Mouse (Mus musculus) gastrocnemius, adult 8-10 months (tissue): ENCODE measurements around the gene Kif28. TPM values are rescaled to one million over a fixed set of nuclear protein-coding genes. Genes with fewer than 3 reads are reported as not detected.
"Not testable (repeated sequence)": the region's sequence is repeated elsewhere in the genome, so short reads cannot be mapped to it uniquely, and the experiment has no call there.

Experiments used
- DNase-seq, 2 experiments: peaks; one replicate each; pipeline ENCODE4 v3.0.0; 2022; ENCODE audit warnings: low spot score in 2 of 2
- total RNA-seq, 4 experiments: library from RNA; stranded (reverse); gene quantifications; 2 replicates each; pipeline ENCODE4 v1.2.4; 2022

Kif28 gene
- total RNA-seq, 4 experiments from 2014 or later = 0.11 TPM; not detected in 3

GRCm38 (mm10) chr1:179705154-179705553 lies 39.9 kb downstream of the Kif28 start:
- DNase-seq = peak; percentile 25 to 69

GRCm38 (mm10) chr1:179704150-179704549 lies 40.9 kb downstream of the Kif28 start:
- no peak for DNase-seq

GRCm38 (mm10) chr1:179689479-179689878 lies 55.6 kb downstream of the Kif28 start:
- no peak for DNase-seq

GRCm38 (mm10) chr1:179688914-179689313 lies 56.2 kb downstream of the Kif28 start:
- DNase-seq = no peak

GRCm38 (mm10) chr1:179688415-179688814 lies 56.7 kb downstream of the Kif28 start:
- no peak for DNase-seq

- peak in 1 of 2 experiments; percentile 13 for DNase-seq
Observed at GRCm38 (mm10) chr1:179687966-179688365, 57.1 kb downstream of the Kif28 start.

- DNase-seq = no peak
Observed at GRCm38 (mm10) chr1:179687305-179687704, 57.8 kb downstream of the Kif28 start.

GRCm38 (mm10) chr1:179686781-179687180 lies 58.3 kb downstream of the Kif28 start:
- no peak for DNase-seq

- no peak for DNase-seq
Observed at GRCm38 (mm10) chr1:179686348-179686747, 58.7 kb downstream of the Kif28 start.

- not testable (repeated sequence) for DNase-seq
Observed at GRCm38 (mm10) chr1:179682753-179683152, 62.3 kb downstream of the Kif28 start.

- DNase-seq = no peak
Observed at GRCm38 (mm10) chr1:179679326-179679725, 65.7 kb downstream of the Kif28 start.

- DNase-seq = no peak
Observed at GRCm38 (mm10) chr1:179677031-179677430, 68.0 kb downstream of the Kif28 start.

- no peak for DNase-seq
Observed at GRCm38 (mm10) chr1:179674355-179674754, 70.7 kb downstream of the Kif28 start.

- DNase-seq = no peak
Observed at GRCm38 (mm10) chr1:179668836-179669537, 76.1 kb downstream of the Kif28 start.

GRCm38 (mm10) chr1:179668013-179668805 lies 76.9 kb downstream of the Kif28 start, which contains the start of gene Sccpdh:
Gene Sccpdh, plus strand, starts transcription at chr1:179668210.
- peak; percentile 81 to 88 for DNase-seq

- no peak for DNase-seq
Observed at GRCm38 (mm10) chr1:179667450-179667849, 77.6 kb downstream of the Kif28 start.

- no peak for DNase-seq
Observed at GRCm38 (mm10) chr1:179666971-179667370, 78.1 kb downstream of the Kif28 start.

- no peak for DNase-seq
Observed at GRCm38 (mm10) chr1:179664309-179664930, 80.7 kb downstream of the Kif28 start.

- DNase-seq = no peak
Observed at GRCm38 (mm10) chr1:179663065-179663464, 82.0 kb downstream of the Kif28 start.

GRCm38 (mm10) chr1:179651224-179651623 lies 93.8 kb downstream of the Kif28 start:
- no peak for DNase-seq

GRCm38 (mm10) chr1:179650284-179650683 lies 94.8 kb downstream of the Kif28 start:
- no peak for DNase-seq

GRCm38 (mm10) chr1:179649324-179649723 lies 95.7 kb downstream of the Kif28 start:
- no peak for DNase-seq
